12 mouse cellular contexts compared by ENCODE assay signal in the genomic region with DNA sequence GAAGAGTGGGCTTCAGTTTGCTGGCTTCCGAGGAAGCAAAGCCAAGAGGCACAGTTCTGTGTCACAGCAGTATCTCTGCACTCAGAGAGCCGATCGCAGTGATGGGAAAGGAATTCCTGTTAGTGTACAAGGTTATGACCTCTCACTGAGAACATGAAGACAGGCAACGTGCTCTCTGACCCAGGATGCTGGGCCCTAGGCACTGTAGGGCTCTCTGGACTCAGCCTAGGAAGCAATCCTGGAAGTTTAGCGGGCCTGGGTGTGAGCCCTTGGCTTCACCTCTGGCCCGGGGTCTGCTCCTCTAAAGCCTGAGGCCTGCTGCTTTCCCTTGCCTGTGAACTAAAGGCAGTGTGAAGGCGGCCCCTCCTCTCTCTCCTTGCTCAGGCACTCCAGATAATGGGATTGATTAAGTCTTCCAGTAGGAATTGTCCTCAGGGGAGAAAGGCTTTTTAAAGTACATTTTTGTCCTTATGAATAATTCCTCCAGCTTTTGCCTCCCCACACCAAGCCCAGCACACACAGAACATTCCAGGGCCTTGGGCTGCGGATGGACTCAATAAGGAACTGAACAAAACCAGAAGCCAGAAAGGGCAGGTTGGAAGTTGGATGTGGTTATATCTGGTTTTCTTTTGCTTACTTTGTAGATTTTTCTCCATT. TPM values are rescaled to one million over a fixed set of nuclear protein-coding genes. Genes with fewer than 3 reads are reported as not detected.
DNase-seq lines count a peak whose midpoint lies in the region; ATAC-seq lines count a peak whose summit lies in the region.
"Had no signal": no experiment of that assay in that cellular context is flagged by ENCODE, and none has a peak within 500 bp of the region (broad histone marks: within the 10 kb centered on the region; RNA-seq: fewer than 3 reads in every experiment).

No protein-coding gene starts in this region.

- H3K9me3 ChIP-seq in forebrain, embryonic 11.5 days (ENCODE audit: control insufficient read depth, low read length) = no peaks in the 10 kb centered on the region
- H3K9me3 ChIP-seq in forebrain, embryonic 14.5 days (replicated peaks; ENCODE audit: control insufficient read depth, low read length) = no peaks in the 10 kb centered on the region
- no peaks in the 10 kb centered on the region for H3K9me3 ChIP-seq in kidney, embryonic 15.5 days (replicated peaks)
- no peaks in the 10 kb centered on the region for H3K9me3 ChIP-seq in limb, embryonic 11.5 days (ENCODE audit: control insufficient read depth, low read length)

- 19% methylated on average over 8 of the region's 8 CpGs for WGBS in forebrain, embryonic 11.5 days
- WGBS in forebrain, embryonic 14.5 days = 35% methylated on average over 8 of the region's 8 CpGs
- WGBS in kidney, embryonic 15.5 days = 31% methylated on average over 8 of the region's 8 CpGs
- WGBS in limb, embryonic 11.5 days = 28% methylated on average over 8 of the region's 8 CpGs

- peak; percentile 65 for DNase-seq in forebrain, embryonic 11.5 days (ENCODE audit: low spot score)
- no peak for DNase-seq in forebrain, embryonic 14.5 days (ENCODE audit: low spot score)
- DNase-seq in kidney, adult 8-10 months = no peak
- DNase-seq in ZHBTc4 (ENCODE audit: low read depth, low spot score) = peak; percentile 38
- peak; percentile 35 for DNase-seq in limb, embryonic 11.5 days (ENCODE audit: low spot score)
- DNase-seq in left cerebral cortex, adult 18-20 months (ENCODE audit: low spot score in 2 of 2) = no peak
- no peak for DNase-seq in right cerebral cortex, postnatal 14 days
- DNase-seq: adrenal gland, postnatal 14 days; cerebellum, adult 8-10 months; lung, postnatal 36 days had no signal

- no peak overlapping the region for H3K4me3 ChIP-seq in forebrain, embryonic 11.5 days (ENCODE audit: low read depth, low read length)
- H3K4me3 ChIP-seq in forebrain, embryonic 14.5 days (ENCODE audit: low read depth, low read length) = no peak overlapping the region
- H3K4me3 ChIP-seq in kidney, embryonic 15.5 days (replicated peaks) = no peak overlapping the region
- H3K4me3 ChIP-seq in limb, embryonic 11.5 days (ENCODE audit: low read depth, low read length) = no peak overlapping the region

- H3K4me2 ChIP-seq in forebrain, embryonic 11.5 days (ENCODE audit: low read depth, low read length, severe bottlenecking) = no peak overlapping the region
- no peak overlapping the region for H3K4me2 ChIP-seq in forebrain, embryonic 14.5 days (ENCODE audit: low read length)
- 0 out of 2 replicates have a peak overlapping the region, but pooled peaks have one; percentile 20 for H3K4me2 ChIP-seq in kidney, embryonic 15.5 days
- H3K4me2 ChIP-seq in limb, embryonic 11.5 days (ENCODE audit: low read depth, severe bottlenecking) = no peak overlapping the region

- peak overlapping the region; percentile 1 for H3K9ac ChIP-seq in forebrain, embryonic 11.5 days (ENCODE audit: low read length)
- no peak overlapping the region for H3K9ac ChIP-seq in forebrain, embryonic 14.5 days (ENCODE audit: low read length)
- no peak overlapping the region for H3K9ac ChIP-seq in kidney, embryonic 15.5 days
- H3K9ac ChIP-seq in limb, embryonic 11.5 days (ENCODE audit: low read length) = no peak overlapping the region

- H3K27ac ChIP-seq in forebrain, embryonic 11.5 days (ENCODE audit: low read depth, low read length) = no peak overlapping the region
- H3K27ac ChIP-seq in forebrain, embryonic 14.5 days (ENCODE audit: low read depth, low read length) = no peak overlapping the region
- peak overlapping the region; percentile 82 for H3K27ac ChIP-seq in kidney, embryonic 15.5 days
- H3K27ac ChIP-seq in limb, embryonic 11.5 days (replicated peaks; ENCODE audit: low read depth, low read length) = no peak overlapping the region

- H3K36me3 ChIP-seq in forebrain, embryonic 11.5 days (ENCODE audit: control insufficient read depth, insufficient read depth, low read length) = no peaks in the 10 kb centered on the region
- H3K36me3 ChIP-seq in forebrain, embryonic 14.5 days (ENCODE audit: control insufficient read depth, insufficient read depth, low read length) = no peaks in the 10 kb centered on the region
- no peaks in the 10 kb centered on the region for H3K36me3 ChIP-seq in kidney, embryonic 15.5 days
- no peaks in the 10 kb centered on the region for H3K36me3 ChIP-seq in limb, embryonic 11.5 days (ENCODE audit: control insufficient read depth, insufficient read depth, low read length)

- no peaks in the 10 kb centered on the region; the same call in 1 of the 2 replicates for H3K27me3 ChIP-seq in forebrain, embryonic 11.5 days (ENCODE audit: control insufficient read depth, insufficient read depth, low read length)
- no peaks in the 10 kb centered on the region for H3K27me3 ChIP-seq in forebrain, embryonic 14.5 days (replicated peaks; ENCODE audit: control insufficient read depth, insufficient read depth, low read length)
- no peaks in the 10 kb centered on the region for H3K27me3 ChIP-seq in kidney, embryonic 15.5 days
- no peaks in the 10 kb centered on the region for H3K27me3 ChIP-seq in limb, embryonic 11.5 days (ENCODE audit: control insufficient read depth, insufficient read depth, low read length)

- peaks cover 16% of the 10 kb centered on the region; the same call in 1 of the 2 replicates for H3K4me1 ChIP-seq in forebrain, embryonic 11.5 days (replicated peaks; ENCODE audit: control insufficient read depth, insufficient read depth, low read length)
- peaks cover 7% of the 10 kb centered on the region for H3K4me1 ChIP-seq in forebrain, embryonic 14.5 days (ENCODE audit: control insufficient read depth, insufficient read depth, low read length)
- H3K4me1 ChIP-seq in kidney, embryonic 15.5 days = peaks cover 63% of the 10 kb centered on the region
- peaks cover 21% of the 10 kb centered on the region for H3K4me1 ChIP-seq in limb, embryonic 11.5 days (ENCODE audit: control insufficient read depth, insufficient read depth, low read length)

- 0 out of 2 replicates have a peak, but pooled peaks have one; percentile 9 for ATAC-seq in forebrain, embryonic 11.5 days (replicated peaks; ENCODE audit: low FRiP score)
- no peak for ATAC-seq in forebrain, embryonic 14.5 days
- ATAC-seq in kidney, embryonic 15.5 days (replicated peaks; ENCODE audit: low FRiP score) = no peak
- no peak for ATAC-seq in limb, embryonic 11.5 days (ENCODE audit: insufficient number of reproducible peaks, low FRiP score, low TSS enrichment, low read depth)

RNA-seq across cellular contexts. Expression of gene Smco4, which starts 2.8 kb away (rescaled TPM):
- polyA plus RNA-seq in forebrain, embryonic 11.5 days (2014; fragmentation: Nextera tagmentation; extraction: Ambion mirVana) = 3.3 and 3.9 TPM in 2 replicates
- polyA plus RNA-seq in forebrain, embryonic 14.5 days (2014; fragmentation: Nextera tagmentation; extraction: Ambion mirVana) = 3.2 and 3.5 TPM in 2 replicates
- 4.5 and 6.3 TPM in 2 replicates for polyA plus RNA-seq in kidney, embryonic 15.5 days (2015; fragmentation: Nextera tagmentation; extraction: Ambion mirVana)
- polyA plus RNA-seq in limb, embryonic 11.5 days (2014; fragmentation: Nextera tagmentation; extraction: Ambion mirVana) = 4.9 and 7.5 TPM in 2 replicates
- 1 to 10 TPM; 3.4 to 3.7 TPM for total RNA-seq in left cerebral cortex, adult 18-20 months (2021)
- total RNA-seq: MEL had no signal

Comparison
In these comparisons a context has a peak if more than half of its experiments do, and no peak if none do; other contexts are left out.
1. DNase-seq: peak in forebrain, embryonic 11.5 days (single experiment), ZHBTc4 (single experiment) and limb, embryonic 11.5 days (single experiment); none in forebrain, embryonic 14.5 days (single experiment), kidney, adult 8-10 months (0 of 2), left cerebral cortex, adult 18-20 months (0 of 2) and right cerebral cortex, postnatal 14 days (single experiment).